Mouse (Mus musculus) kidney, embryonic 15.5 days (tissue): ENCODE measurements around the gene Mogs. TPM values are rescaled to one million over a fixed set of nuclear protein-coding genes. Genes with fewer than 3 reads are reported as not detected.
A peak's percentile ranks its signal among the peaks of the same experiment; 100 is the strongest.

Experiments
- ATAC-seq: fragments of 200-750 bp; cut with Nextera tagmentation; replicated peaks from 2 replicates; pipeline ENCODE4 v1.8.0; 2017; ENCODE audit warnings: moderate TSS enrichment; ENCODE audit not compliant: low FRiP score
- H3K27ac ChIP-seq: fragments of 300-500 bp; sonication (generic); 2 replicates; pipeline ENCODE4 v1.5.1; 2015; ENCODE audit warnings: mild to moderate bottlenecking, inconsistent platforms
- H3K27me3 ChIP-seq: fragments of 300-500 bp; sonication (generic); 2 replicates; pipeline ENCODE4 v1.6.1; 2015; ENCODE audit warnings: inconsistent platforms
- H3K36me3 ChIP-seq: fragments of 300-500 bp; sonication (generic); 2 replicates; pipeline ENCODE4 v1.6.1; 2015; ENCODE audit warnings: inconsistent platforms
- H3K4me1 ChIP-seq: fragments of 300-500 bp; sonication (generic); 2 replicates; pipeline ENCODE4 v1.6.1; 2015; ENCODE audit warnings: inconsistent platforms
- H3K4me2 ChIP-seq: fragments of 300-500 bp; sonication (generic); 2 replicates; pipeline ENCODE4 v1.6.1; 2015; ENCODE audit warnings: moderate library complexity, mild to moderate bottlenecking, inconsistent platforms
- H3K4me3 ChIP-seq: fragments of 300-500 bp; sonication (generic); replicated peaks from 2 replicates; pipeline ENCODE4 v1.5.1; 2015; ENCODE audit warnings: mild to moderate bottlenecking, inconsistent platforms
- H3K9ac ChIP-seq: fragments of 300-500 bp; sonication (generic); 2 replicates; pipeline ENCODE4 v1.6.1; 2015; ENCODE audit warnings: mild to moderate bottlenecking, inconsistent platforms
- H3K9me3 ChIP-seq: fragments of 300-500 bp; sonication (generic); replicated peaks from 2 replicates; pipeline ENCODE4 v1.6.1; 2016; ENCODE audit warnings: inconsistent platforms
- WGBS: fragments of 180-500 bp; shearing (Covaris S2); methylation state at CpG from one replicate; pipeline ENCODE4 v1.1.7; 2015; ENCODE audit warnings: mixed read lengths; 5-methylcytosine and 5-hydroxymethylcytosine counted together
- polyA plus RNA-seq: library from polyadenylated mRNA; unstranded; fragments of >200 nt; fragmentation: Nextera tagmentation; extraction: Ambion mirVana; gene quantifications from 2 replicates; pipeline ENCODE4 v1.2.1, GENCODE M21; 2015

Mogs gene
- polyA plus RNA-seq, 1 experiment from 2014 or later: 56.3 TPM

GRCm38 (mm10) chr6:83132176-83132919 is 17.1 kb downstream of the Mogs start:
- no peaks in the 10 kb centered on the region for H3K36me3 ChIP-seq
- peak overlapping the region; percentile 84 for H3K27ac ChIP-seq
- ATAC-seq: no peak
- 83% methylated on average over 9 of the region's 9 CpGs for WGBS
- no peak overlapping the region for H3K4me2 ChIP-seq
- no peak overlapping the region for H3K9ac ChIP-seq
- H3K27me3 ChIP-seq: no peaks in the 10 kb centered on the region
- no peaks in the 10 kb centered on the region for H3K9me3 ChIP-seq
- H3K4me1 ChIP-seq: peaks cover 41% of the 10 kb centered on the region
- no peak overlapping the region for H3K4me3 ChIP-seq

DNA sequence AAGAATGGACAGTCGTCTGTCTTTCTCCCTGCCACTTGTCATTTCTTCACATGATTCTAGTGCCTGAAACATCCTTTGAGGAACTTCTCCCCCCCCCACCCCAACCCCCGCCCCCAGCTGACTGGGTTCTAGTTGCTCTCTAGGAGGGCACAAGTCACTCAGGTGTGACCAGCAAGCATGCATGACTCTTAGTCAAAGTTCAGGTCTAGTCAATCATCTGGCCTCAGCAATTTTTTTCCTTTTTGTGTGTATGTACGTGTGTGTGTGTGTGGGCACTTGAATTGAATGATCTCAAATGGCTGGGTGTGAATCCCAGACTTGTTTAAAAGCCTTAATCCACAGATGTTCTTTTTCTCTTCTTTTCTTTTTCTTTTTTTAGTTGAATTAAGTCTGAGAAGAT is 18.9 kb downstream of the Mogs start:
- WGBS: 55% methylated on average over 3 of the region's 3 CpGs
- no peaks in the 10 kb centered on the region for H3K27me3 ChIP-seq
- no peak overlapping the region for H3K4me3 ChIP-seq
- no peak overlapping the region for H3K9ac ChIP-seq
- H3K4me2 ChIP-seq: no peak overlapping the region
- no peaks in the 10 kb centered on the region for H3K36me3 ChIP-seq
- no peak for ATAC-seq
- no peaks in the 10 kb centered on the region for H3K9me3 ChIP-seq
- peaks cover 58% of the 10 kb centered on the region for H3K4me1 ChIP-seq
- no peak overlapping the region for H3K27ac ChIP-seq

DNA sequence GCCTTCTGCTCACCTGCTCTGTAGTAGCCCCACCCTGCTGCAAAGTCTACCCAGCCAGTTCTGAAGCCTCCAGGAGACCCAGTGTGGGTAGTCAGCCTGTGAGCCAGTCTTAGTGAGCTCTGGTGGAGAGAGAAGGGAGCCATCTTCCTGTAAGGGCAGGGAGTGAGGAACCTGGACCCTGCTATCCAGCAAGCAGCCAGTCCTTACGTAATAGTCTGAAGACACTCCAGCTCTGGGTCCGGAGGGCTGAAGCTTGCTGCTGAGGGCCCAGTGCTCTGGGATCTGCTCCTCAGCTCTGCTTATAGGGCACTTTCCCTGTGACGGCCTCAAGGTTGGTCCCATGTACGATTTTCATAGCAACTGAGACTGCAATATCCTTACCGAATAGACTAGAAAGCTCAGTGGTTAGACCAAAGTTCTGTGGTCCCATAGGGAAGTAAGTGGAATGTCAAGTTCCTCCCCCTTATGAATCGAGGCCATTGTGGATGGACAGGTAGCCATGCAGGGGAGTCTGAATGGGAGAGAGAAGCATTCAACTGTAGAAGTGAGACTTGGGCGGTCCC is 19.7 kb downstream of the Mogs start, which contains the start of gene Rtkn:
Gene Rtkn (plus strand): TSS at position 513 of the 563 bp plus-strand sequence.
- 57% methylated on average over 7 of the region's 7 CpGs for WGBS
- ATAC-seq: no peak
- H3K4me2 ChIP-seq: peak within 1 kb of the TSS; percentile 74

GRCm38 (mm10) chr6:83135571-83136161 is 20.4 kb downstream of the Mogs start:
- Histone ChIP-seq H3K27ac (peak overlapping the region; percentile 100), H3K4me1 (peaks cover 64% of the 10 kb centered on the region)
- 3% methylated on average over 37 of the region's 37 CpGs for WGBS

More for the DNA sequence above, 19.7 kb downstream of the Mogs start, which contains the start of gene Rtkn:
- Histone ChIP-seq H3K27me3 (no peaks in the 10 kb centered on the region), H3K27ac (peak within 1 kb of the TSS; percentile 100), H3K9ac (peak within 1 kb of the TSS; percentile 82), H3K9me3 (no peaks in the 10 kb centered on the region), H3K36me3 (peaks cover 1% of the 10 kb centered on the region; the same call in 1 of the 2 replicates), H3K4me3 (peak within 1 kb of the TSS; percentile 63), H3K4me1 (peaks cover 64% of the 10 kb centered on the region)

GRCm38 (mm10) chr6:83136291-83136880 is 21.1 kb downstream of the Mogs start:
- peaks cover 3% of the 10 kb centered on the region; the same call in 1 of the 2 replicates for H3K36me3 ChIP-seq
- ATAC-seq: no peak

More at GRCm38 (mm10) chr6:83135571-83136161, 20.4 kb downstream of the Mogs start:
- Histone ChIP-seq H3K9me3 (no peaks in the 10 kb centered on the region), H3K36me3 (peaks cover 3% of the 10 kb centered on the region; the same call in 1 of the 2 replicates), H3K4me2 (peak overlapping the region; percentile 74), H3K27me3 (no peaks in the 10 kb centered on the region), H3K9ac (peak overlapping the region; percentile 82), H3K4me3 (peak overlapping the region; percentile 63)
- no peak for ATAC-seq

GRCm38 (mm10) chr6:83136881-83137575 is 21.7 kb downstream of the Mogs start:
- Histone ChIP-seq H3K4me2 (peak overlapping the region; percentile 74), H3K36me3 (peaks cover 3% of the 10 kb centered on the region; the same call in 1 of the 2 replicates), H3K27me3 (no peaks in the 10 kb centered on the region), H3K9ac (peak overlapping the region; percentile 82), H3K9me3 (no peaks in the 10 kb centered on the region), H3K27ac (peak overlapping the region; percentile 100), H3K4me3 (peak overlapping the region; percentile 63), H3K4me1 (peaks cover 65% of the 10 kb centered on the region)
- ATAC-seq: peak; percentile 78
- under 1% methylated on average over 26 of the region's 26 CpGs for WGBS

More at GRCm38 (mm10) chr6:83136291-83136880, 21.1 kb downstream of the Mogs start:
- Histone ChIP-seq H3K27ac (peak overlapping the region; percentile 100), H3K4me1 (peaks cover 63% of the 10 kb centered on the region), H3K9ac (peak overlapping the region; percentile 82), H3K4me2 (peak overlapping the region; percentile 74), H3K9me3 (no peaks in the 10 kb centered on the region), H3K27me3 (no peaks in the 10 kb centered on the region), H3K4me3 (peak overlapping the region; percentile 63)
- 11% methylated on average over 5 of the region's 5 CpGs for WGBS

DNA sequence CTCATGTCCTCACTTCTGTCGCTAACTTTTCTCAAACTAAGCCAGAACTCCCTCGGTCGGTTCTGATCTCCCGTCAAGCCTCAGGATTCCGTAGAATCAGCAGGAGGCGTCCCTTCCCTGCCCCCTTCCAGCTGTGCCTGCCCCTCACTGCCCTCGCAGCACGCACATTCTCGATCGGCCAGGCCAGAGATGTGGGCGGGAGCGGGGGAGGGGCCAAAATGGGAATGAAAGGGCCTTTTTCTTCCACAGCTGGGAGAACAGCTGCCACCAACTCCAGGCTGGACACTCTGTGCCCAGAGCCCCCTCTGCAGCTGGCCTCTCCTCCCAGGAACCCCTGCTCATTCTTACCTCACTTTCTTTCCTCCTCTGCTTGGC is 22.3 kb downstream of the Mogs start:
- H3K9ac ChIP-seq: peak overlapping the region; percentile 82
- H3K4me2 ChIP-seq: peak overlapping the region; percentile 74
- WGBS: under 1% methylated on average over 12 of the region's 12 CpGs
- H3K9me3 ChIP-seq: no peaks in the 10 kb centered on the region
- H3K4me3 ChIP-seq: peak overlapping the region; percentile 63
- H3K27me3 ChIP-seq: no peaks in the 10 kb centered on the region
- peaks cover 3% of the 10 kb centered on the region; the same call in 1 of the 2 replicates for H3K36me3 ChIP-seq
- H3K4me1 ChIP-seq: peaks cover 68% of the 10 kb centered on the region
- peak; percentile 85 for ATAC-seq
- H3K27ac ChIP-seq: peak overlapping the region; percentile 100

DNA sequence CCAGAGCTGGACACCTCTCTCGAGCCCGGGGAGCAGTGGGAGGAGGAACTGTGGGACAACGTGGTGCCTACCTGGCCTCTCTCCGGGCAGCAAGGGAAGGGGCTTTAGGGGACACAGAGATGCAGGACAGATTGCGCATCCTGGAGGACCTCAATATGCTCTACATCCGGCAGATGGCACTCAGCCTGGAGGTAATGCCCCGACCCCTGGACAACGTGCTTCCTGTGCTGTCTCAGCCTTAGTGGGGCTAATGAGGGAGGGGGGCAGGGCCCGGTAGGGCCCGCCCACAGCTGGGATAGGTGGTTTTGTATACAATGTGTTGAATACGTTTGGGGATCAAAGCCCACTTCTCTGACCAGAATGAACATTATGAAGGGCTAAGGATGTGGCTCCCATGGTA is 22.8 kb downstream of the Mogs start:
- peak; percentile 37 for ATAC-seq
- peak overlapping the region; percentile 63 for H3K4me3 ChIP-seq
- H3K9ac ChIP-seq: peak overlapping the region; percentile 82
- peak overlapping the region; percentile 100 for H3K27ac ChIP-seq
- peaks cover 73% of the 10 kb centered on the region for H3K4me1 ChIP-seq
- 1% methylated on average over 11 of the region's 11 CpGs for WGBS
- no peaks in the 10 kb centered on the region for H3K9me3 ChIP-seq
- no peaks in the 10 kb centered on the region for H3K27me3 ChIP-seq
- H3K4me2 ChIP-seq: peak overlapping the region; percentile 74
- peaks cover 3% of the 10 kb centered on the region; the same call in 1 of the 2 replicates for H3K36me3 ChIP-seq

DNA sequence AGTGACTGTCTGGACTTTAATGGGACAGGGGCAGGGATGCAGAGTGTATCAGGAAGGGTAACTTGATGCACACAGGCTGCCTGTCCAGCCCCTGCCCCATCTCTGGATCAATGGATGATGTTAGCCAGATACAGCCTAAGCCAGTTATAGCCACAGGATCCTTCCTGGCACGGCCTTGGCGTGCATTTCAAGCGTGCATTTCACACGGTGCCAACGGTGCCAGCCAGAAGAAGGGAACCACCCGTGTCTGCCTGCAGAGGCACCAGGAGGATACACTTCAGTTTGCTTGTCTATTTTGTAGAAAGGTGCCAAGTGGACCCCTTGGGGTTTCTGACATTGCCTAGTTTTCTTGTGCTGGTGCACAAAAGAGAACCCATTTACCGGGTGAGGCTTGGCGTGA is 24.7 kb downstream of the Mogs start:
- H3K27me3 ChIP-seq: no peaks in the 10 kb centered on the region
- H3K9me3 ChIP-seq: no peaks in the 10 kb centered on the region
- no peak overlapping the region for H3K4me2 ChIP-seq
- no peak for ATAC-seq
- peaks cover 3% of the 10 kb centered on the region; the same call in 1 of the 2 replicates for H3K36me3 ChIP-seq
- H3K9ac ChIP-seq: no peak overlapping the region
- 93% methylated on average over 8 of the region's 8 CpGs for WGBS
- H3K4me1 ChIP-seq: peaks cover 64% of the 10 kb centered on the region
- no peak overlapping the region for H3K4me3 ChIP-seq
- H3K27ac ChIP-seq: no peak overlapping the region

DNA sequence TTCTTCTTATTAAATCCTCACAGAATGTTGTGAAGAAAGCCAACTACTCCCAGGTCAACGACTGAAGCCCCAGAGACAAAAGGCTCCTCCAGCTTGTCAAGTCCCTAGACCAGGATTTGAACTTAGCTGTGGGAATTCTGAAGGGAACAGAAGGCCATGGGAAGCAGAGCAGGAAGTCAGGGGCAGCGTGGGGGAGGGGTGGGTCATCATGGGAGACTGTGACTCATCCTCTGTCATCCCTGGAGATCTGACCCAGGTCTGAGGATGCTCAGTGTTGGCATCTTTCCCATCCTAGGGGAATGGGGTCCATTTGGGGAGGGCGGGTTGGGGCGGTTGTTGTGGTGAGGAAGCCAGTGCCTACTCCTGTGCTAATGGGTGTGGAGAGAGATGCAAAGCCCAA is 26.3 kb downstream of the Mogs start:
- H3K9ac ChIP-seq: 0 out of 2 replicates have a peak overlapping the region, but pooled peaks have one; percentile 56
- H3K4me3 ChIP-seq: peak overlapping the region; percentile 39; the same call in 1 of the 2 replicates
- no peak for ATAC-seq
- 46% methylated on average over 4 of the region's 4 CpGs for WGBS
- H3K9me3 ChIP-seq: no peaks in the 10 kb centered on the region
- peak overlapping the region; percentile 52; the same call in 1 of the 2 replicates for H3K27ac ChIP-seq
- H3K36me3 ChIP-seq: peaks cover 9% of the 10 kb centered on the region
- no peaks in the 10 kb centered on the region for H3K27me3 ChIP-seq
- peaks cover 52% of the 10 kb centered on the region for H3K4me1 ChIP-seq
- peak overlapping the region; percentile 76 for H3K4me2 ChIP-seq

DNA sequence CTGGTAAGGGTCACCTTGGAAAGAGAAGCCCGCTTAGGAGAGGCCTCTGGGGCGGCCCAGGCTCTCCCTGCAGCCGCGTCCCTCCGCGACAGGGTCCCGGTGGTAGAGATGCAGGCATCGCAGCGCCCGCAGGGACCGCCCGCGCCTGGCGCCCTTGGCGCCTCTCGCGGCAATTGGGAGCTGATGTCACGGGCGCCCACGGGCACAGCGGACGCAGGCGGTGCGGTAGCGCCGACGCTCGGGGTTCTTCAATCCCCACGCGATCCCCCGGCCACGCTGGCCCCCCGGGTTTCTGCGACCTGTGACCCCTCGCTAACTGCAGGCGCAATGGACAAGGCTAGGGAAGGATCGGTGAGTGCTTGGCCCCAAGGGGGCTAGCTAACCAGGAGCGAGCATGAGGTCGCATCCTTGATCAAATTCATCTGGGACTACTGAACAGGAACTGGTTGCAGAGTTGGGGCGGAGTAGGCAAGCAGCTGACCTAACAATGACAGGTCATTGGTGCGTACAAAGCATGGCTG is 27.0 kb downstream of the Mogs start:
- H3K36me3 ChIP-seq: peaks cover 15% of the 10 kb centered on the region
- ATAC-seq: no peak
- H3K4me2 ChIP-seq: peak overlapping the region; percentile 76
- no peaks in the 10 kb centered on the region for H3K27me3 ChIP-seq
- peak overlapping the region; percentile 52; the same call in 1 of the 2 replicates for H3K27ac ChIP-seq
- no peaks in the 10 kb centered on the region for H3K9me3 ChIP-seq
- H3K4me1 ChIP-seq: peaks cover 52% of the 10 kb centered on the region
- WGBS: 4% methylated on average over 41 of the region's 41 CpGs
- H3K4me3 ChIP-seq: peak overlapping the region; percentile 39
- H3K9ac ChIP-seq: peak overlapping the region; percentile 56
